Mouse (Mus musculus): Measurements from ENCODE around the gene Ift22.

Gene Ift22

DNA sequence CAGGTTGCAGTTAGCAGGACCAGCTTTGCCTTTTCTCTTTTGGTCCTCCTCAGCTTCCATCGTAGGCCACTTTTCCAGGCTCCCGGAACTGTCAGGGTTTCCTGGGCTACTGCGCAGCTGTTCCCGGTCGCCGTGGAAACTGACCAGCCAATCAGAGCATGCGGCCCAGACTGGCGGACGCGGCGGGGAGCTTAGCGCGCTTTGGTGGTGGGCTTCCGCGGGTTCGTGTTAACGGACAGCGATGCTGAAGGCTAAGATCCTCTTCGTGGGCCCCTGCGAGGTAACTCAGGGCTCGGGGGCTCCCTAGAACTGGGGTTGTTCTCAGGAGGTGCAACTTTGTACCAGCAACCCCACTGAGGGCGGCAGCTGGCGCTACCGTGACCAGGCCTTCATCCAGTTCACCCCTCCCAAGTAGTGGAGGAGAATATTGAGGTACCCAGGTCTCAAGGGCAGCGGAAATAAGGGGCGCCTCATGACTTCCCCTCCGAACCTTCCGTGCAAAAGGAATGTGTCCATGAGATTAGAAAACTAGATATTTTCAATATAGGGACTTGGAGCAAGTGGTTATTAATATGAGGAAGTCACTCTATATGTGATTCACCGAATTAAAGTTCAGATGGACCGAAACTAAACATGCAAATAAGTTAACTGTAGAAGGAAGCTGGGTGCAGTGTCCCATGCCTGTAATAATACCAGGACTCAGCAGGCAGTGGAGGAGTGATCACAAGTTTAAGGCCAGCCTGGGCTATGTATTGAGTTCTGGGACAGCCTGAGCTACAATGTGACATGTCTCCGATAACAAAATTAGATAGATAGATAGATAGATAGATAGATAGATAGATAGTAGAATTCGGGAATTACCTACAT lies at the start of gene Ift22:
Ift22 (plus strand) TSS at position 160 of the 867 bp plus-strand sequence.
- DNase-seq (ENCODE audit: extremely low read depth, low read depth, low spot score), result no peak

- DNase-seq (ENCODE audit: extremely low read depth, low read depth, low spot score), result no peak
These were observed 46.6 kb upstream of the Ift22 start for GRCm38 (mm10) chr5:136861191-136861940.

DNA sequence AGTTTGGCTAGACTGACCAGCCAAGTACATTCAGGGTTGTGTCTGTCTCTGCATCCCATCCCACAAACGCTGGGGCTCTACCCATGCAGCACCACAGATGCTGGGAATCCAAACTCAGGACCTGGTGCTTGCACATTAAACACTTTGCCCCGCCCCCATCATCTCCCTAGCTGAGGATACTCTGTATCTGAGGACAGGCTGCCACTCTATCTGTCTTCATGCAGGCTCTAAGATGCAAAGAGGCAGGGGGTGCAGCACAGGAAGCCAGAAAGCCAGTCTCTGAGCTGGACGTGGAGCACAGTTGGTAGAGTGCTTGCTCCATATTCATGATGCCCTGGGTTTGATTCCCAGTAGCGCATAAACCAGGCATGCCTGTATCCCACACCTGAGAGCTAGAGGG lies 45.1 kb upstream of the Ift22 start:
- DNase-seq (ENCODE audit: extremely low read depth, low read depth, low spot score), result no peak

DNA sequence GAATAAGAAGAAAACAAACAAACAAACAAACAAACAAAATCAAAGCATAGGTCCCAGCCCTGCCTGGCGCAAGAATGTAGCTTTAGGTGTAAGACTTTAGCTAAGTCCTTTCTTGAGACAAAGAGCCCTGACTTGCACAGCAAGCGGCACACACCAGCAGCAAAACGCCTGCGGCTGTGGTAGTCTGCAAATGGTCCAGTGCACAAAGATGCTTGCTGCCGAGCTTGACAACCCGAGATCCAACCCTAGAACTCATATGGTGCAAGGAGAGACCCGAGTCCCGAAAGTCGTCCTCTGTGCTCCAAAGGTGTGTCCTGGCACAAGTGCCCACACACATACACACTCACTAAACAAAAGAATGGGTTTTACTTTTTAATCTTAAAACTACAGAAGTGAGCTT lies 44.7 kb upstream of the Ift22 start:
- no peak for DNase-seq (ENCODE audit: extremely low read depth, low read depth, low spot score)

GRCm38 (mm10) chr5:136863961-136864674 lies 43.8 kb upstream of the Ift22 start:
- no peak for DNase-seq (ENCODE audit: extremely low read depth, low read depth, low spot score)

DNA sequence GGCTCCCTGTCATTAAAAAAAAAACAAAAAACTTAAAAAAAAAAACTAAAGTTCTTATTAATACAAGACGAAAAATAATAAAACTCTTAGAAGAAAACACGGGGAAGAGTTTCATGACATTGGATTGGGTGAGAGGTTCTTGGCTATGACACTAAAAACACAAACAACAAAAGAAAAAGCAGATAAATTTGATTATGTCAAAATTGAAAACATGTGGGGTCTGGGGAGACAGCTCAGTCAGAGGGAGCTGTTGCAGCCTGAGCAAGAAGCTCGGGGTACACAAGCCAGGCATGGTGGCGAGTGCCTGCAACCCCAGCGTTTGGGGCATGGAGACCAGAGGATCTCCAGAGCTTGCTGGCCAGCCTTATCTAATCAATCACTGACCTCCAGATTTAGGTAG lies 40.2 kb upstream of the Ift22 start:
- DNase-seq (ENCODE audit: extremely low read depth, low read depth, low spot score), result no peak

GRCm38 (mm10) chr5:136869451-136870114 lies 38.4 kb upstream of the Ift22 start:
- no peak for DNase-seq (ENCODE audit: extremely low read depth, low read depth, low spot score)

DNA sequence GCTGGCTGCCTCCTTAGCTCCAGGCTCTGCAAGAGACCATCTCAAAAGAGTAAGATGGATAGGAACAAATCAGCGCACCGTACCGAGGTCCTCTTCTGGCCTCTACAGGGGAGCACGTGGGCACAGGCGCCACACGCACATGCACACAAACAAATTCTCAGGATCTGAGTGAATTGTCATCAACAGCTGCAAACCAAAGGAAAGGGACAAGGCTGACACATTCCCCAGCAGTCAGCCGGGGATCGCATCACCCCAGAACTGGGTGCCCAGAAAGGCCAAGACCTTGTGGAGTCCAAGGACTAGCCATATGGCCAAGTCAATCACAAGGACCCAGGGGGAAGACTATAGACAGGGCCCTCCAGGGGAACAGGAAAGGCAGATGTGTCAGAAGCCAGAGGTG lies 35.5 kb upstream of the Ift22 start:
- DNase-seq (ENCODE audit: extremely low read depth, low read depth, low spot score), result no peak

DNA sequence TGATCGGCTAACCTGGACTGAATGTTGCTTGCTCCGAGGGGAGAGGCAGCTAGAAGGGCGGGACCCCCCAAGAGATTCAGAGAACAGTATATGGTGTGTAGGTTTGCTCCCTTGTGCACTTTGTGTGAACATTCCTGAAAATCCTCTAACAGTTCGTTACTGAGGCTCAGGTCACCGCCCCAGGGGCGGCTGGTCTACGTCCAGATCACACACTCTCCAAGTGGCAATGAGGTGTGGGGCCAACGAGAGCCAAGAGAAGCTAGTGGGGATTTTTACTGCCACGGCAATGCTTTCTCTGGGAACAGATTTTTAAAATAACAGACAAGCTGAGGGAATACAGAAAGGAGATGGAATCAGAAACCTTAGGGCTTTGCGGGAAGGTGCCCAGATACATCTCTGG lies 33.7 kb upstream of the Ift22 start:
- no peak for DNase-seq (ENCODE audit: extremely low read depth, low read depth, low spot score)

- no peak for DNase-seq (ENCODE audit: extremely low read depth, low read depth, low spot score)
These were observed 27.8 kb upstream of the Ift22 start for GRCm38 (mm10) chr5:136880101-136880500.

DNA sequence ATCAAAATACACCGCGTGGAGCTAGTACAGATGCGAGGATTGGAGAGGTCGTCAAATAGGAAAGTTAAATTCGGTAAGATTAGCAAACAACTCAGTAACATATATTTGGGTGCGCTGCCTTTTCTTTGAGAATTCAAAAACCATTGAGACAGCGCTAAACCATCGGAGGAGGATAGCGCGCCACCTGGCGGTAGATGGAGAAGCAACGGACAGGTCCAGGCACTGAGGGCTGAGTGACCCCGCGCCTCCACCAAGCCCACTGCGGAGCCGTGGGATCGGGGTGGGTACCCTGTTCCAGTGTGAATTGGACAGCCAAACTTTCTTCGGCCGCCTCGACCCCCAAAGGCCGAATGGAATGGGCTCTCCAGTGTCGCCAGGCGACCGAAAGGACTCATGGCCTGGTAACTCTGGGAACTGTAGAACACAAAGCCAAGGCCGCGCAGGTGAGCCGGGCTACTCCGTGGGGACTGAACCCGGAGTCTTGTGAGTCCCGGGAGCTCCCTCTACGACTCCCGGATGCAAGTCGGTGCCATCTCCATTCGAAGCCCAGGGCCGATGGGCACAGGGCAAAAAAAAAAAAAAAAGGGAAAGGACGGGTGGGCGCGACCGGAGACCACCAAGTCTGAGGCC lies 26.5 kb upstream of the Ift22 start:
- DNase-seq (ENCODE audit: extremely low read depth, low read depth, low spot score), result no peak

GRCm38 (mm10) chr5:136882055-136882787 lies 25.7 kb upstream of the Ift22 start:
- no peak for DNase-seq (ENCODE audit: extremely low read depth, low read depth, low spot score)

DNA sequence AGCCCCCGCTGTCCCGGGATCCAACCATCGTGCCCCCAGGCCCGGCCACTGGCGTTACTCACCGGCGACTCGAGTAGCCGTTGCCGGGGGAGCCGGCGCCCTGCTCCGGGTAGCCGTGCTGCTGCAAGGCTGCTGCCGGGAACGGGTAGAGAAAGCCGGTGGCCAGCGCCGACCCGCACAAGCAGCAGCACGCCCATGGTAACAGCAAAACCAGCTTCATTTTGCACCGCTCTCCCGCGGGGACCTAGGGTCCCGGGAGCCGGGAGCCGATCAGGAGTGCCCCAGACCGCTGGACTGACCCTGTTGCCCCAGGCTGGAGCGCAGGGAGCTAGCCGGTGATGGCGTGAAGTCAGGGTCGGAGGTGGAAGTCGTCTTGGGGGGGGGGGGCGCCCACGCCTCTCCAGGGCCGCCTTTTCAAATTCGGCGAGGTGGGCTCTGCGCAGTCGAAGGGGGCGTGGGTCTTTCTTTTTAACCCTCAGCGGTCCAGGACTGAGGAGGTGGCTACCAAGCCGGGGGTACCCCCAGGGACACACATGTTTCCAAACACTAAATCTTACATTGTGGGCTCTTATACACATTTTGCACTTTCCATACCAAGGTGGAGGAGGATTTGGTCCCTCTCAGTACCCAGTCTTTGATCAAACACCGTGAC lies 25.0 kb upstream of the Ift22 start, which contains the start of gene Col26a1:
Col26a1 (minus strand) TSS at position 422 of the 652 bp plus-strand sequence.
- no peak for DNase-seq (ENCODE audit: extremely low read depth, low read depth, low spot score)

GRCm38 (mm10) chr5:136886957-136887356 lies 21.0 kb upstream of the Ift22 start:
- DNase-seq (ENCODE audit: extremely low read depth, low read depth, low spot score), result no peak

- no peak for DNase-seq (ENCODE audit: extremely low read depth, low read depth, low spot score)
These were observed 19.2 kb upstream of the Ift22 start for GRCm38 (mm10) chr5:136888539-136889355.

DNA sequence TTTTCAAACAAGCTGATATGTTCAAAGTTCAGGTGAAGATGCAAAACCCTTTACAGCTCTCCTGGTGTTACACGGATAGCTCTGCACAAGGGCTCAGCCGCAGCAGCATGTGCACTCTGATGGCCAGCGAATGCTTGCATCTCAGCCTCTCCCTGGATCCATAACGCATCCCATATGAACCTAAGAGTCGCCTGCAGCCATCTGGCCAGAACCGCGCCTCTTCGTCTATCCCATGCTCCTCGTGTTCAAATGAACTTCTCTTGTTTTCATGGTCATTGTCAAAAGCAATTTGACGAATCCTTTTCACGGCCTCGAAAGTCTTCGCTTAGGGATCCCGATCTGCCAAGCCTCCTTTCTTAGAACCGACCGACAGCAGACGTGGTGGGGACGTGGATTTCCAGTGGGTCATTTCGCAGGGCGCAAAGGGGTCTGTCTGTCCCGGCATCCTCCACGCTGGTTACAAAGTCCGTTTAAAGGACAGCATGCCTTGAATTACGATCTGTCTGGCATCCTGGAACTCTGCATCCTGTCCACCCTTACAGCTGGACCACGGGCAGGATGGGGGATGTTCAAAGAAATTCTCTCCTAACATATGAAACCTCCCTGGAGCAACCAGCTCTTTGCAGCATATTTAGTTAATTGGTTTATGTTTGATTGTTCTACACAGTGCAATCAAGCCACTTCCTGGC lies 13.0 kb upstream of the Ift22 start:
- no peak for DNase-seq (ENCODE audit: extremely low read depth, low read depth, low spot score)

- DNase-seq (ENCODE audit: extremely low read depth, low read depth, low spot score), result no peak
These were observed 12.4 kb upstream of the Ift22 start for GRCm38 (mm10) chr5:136895529-136895963.

DNA sequence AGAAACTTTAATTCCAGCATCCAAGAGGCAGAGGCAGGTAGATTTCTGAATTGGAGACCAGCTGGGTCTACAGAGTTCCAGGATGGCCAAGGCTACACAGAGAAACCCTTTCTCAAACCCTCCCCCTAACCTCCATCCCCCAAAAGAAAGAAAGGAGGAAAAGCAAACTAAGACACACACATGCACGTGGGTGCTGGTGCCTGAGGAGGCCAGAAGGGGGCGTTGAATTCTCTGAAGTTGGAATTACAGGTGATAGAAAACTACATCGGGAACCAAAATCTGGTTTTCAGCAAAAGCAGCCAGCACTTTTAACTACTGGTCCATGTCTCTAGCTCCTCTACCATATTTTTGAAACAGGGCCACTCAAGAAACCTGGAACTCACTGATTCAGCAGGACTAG lies 3.3 kb upstream of the Ift22 start:
- DNase-seq (ENCODE audit: extremely low read depth, low read depth, low spot score), result no peak
